Comparison of ENCODE assay signal across 8 mouse cellular contexts in genomic region chr3:90083698-90084324, GRCm38 (mm10). TPM values are rescaled to one million over a fixed set of nuclear protein-coding genes. Genes with fewer than 3 reads are reported as not detected.
A peak's percentile ranks its signal among the peaks of the same experiment; 100 is the strongest.
DNase-seq lines count a peak whose midpoint lies in the region; ATAC-seq and TF ChIP-seq lines count a peak whose summit lies in the region.

No protein-coding gene starts in this region.

- DNase-seq in heart, adult 11 months, result no peak
- peak; percentile 71 for DNase-seq in forebrain, postnatal 0 days
- DNase-seq in liver, embryonic 13.5 days, result no peak
- peak; percentile 26 for DNase-seq in right cerebral cortex, postnatal 4 days
- DNase-seq in embryo, embryonic 10 days (ENCODE audit: low spot score), result no peak

- 47% methylated on average over 3 of the region's 3 CpGs for WGBS in heart, embryonic 13.5 days
- WGBS in forebrain, postnatal 0 days, result 41% methylated on average over 3 of the region's 3 CpGs
- 39% methylated on average over 3 of the region's 3 CpGs for WGBS in liver, embryonic 13.5 days (ENCODE audit: insufficient replicate concordance)

- no peaks in the 10 kb centered on the region for H3K27me3 ChIP-seq in heart, embryonic 13.5 days (replicated peaks)
- H3K27me3 ChIP-seq in ES-Bruce4 (ENCODE audit: control insufficient read depth, insufficient read depth, low read length, poor library complexity, severe bottlenecking), result no peaks in the 10 kb centered on the region
- H3K27me3 ChIP-seq in forebrain, postnatal 0 days (ENCODE audit: insufficient read depth, low read length), result no peaks in the 10 kb centered on the region
- no peaks in the 10 kb centered on the region for H3K27me3 ChIP-seq in liver, embryonic 13.5 days

- TF ChIP-seq CTCF in ES-Bruce4 (IDR thresholded peaks at IDR 0.05; ENCODE audit: low read depth, low read length), result no peak
- no peak for TF ChIP-seq CTCF in forebrain, postnatal 0 days (IDR thresholded peaks at IDR 0.05; ENCODE audit: low read depth)

- H3K4me3 ChIP-seq in heart, embryonic 13.5 days, result peak overlapping the region; percentile 30
- H3K4me3 ChIP-seq in ES-Bruce4 (ENCODE audit: low read depth, low read length), result no peak overlapping the region
- H3K4me3 ChIP-seq in forebrain, postnatal 0 days (ENCODE audit: low read depth, low read length), result no peak overlapping the region
- peak overlapping the region; percentile 93; the same call in 1 of the 2 replicates for H3K4me3 ChIP-seq in liver, embryonic 13.5 days (replicated peaks)

- peaks cover 60% of the 10 kb centered on the region for H3K4me1 ChIP-seq in heart, embryonic 13.5 days
- peaks cover 4% of the 10 kb centered on the region for H3K4me1 ChIP-seq in ES-Bruce4 (ENCODE audit: control insufficient read depth, insufficient read depth, low read length)
- peaks cover 29% of the 10 kb centered on the region for H3K4me1 ChIP-seq in forebrain, postnatal 0 days (ENCODE audit: insufficient read depth)
- peaks cover 68% of the 10 kb centered on the region for H3K4me1 ChIP-seq in liver, embryonic 13.5 days (replicated peaks)

- peaks cover 35% of the 10 kb centered on the region for H3K36me3 ChIP-seq in heart, embryonic 13.5 days
- peaks cover 25% of the 10 kb centered on the region for H3K36me3 ChIP-seq in ES-Bruce4 (ENCODE audit: control insufficient read depth, insufficient read depth, low read length, poor library complexity, severe bottlenecking)
- peaks cover 26% of the 10 kb centered on the region for H3K36me3 ChIP-seq in forebrain, postnatal 0 days (ENCODE audit: insufficient read depth)
- H3K36me3 ChIP-seq in liver, embryonic 13.5 days, result peaks cover 29% of the 10 kb centered on the region

- no peak for TF ChIP-seq POLR2A in ES-Bruce4 (IDR thresholded peaks at IDR 0.05; ENCODE audit: insufficient read depth, low read length)

- H3K9ac ChIP-seq in heart, embryonic 13.5 days, result peak overlapping the region; percentile 58
- peak overlapping the region; percentile 11; the same call in 1 of the 2 replicates for H3K9ac ChIP-seq in ES-Bruce4 (ENCODE audit: low read depth, poor library complexity, severe bottlenecking)
- 0 out of 2 replicates have a peak overlapping the region, but pooled peaks have one; percentile 19 for H3K9ac ChIP-seq in forebrain, postnatal 0 days
- peak overlapping the region; percentile 18 for H3K9ac ChIP-seq in liver, embryonic 13.5 days

- TF ChIP-seq EP300 in ES-Bruce4 (IDR thresholded peaks at IDR 0.05; ENCODE audit: insufficient read depth, low read depth, low read length), result no peak

- H3K4me2 ChIP-seq in heart, embryonic 13.5 days, result peak overlapping the region; percentile 88
- peak overlapping the region; percentile 36 for H3K4me2 ChIP-seq in forebrain, postnatal 0 days (ENCODE audit: low read depth)
- H3K4me2 ChIP-seq in liver, embryonic 13.5 days, result peak overlapping the region; percentile 95

- H3K9me3 ChIP-seq in heart, embryonic 13.5 days, result no peaks in the 10 kb centered on the region
- H3K9me3 ChIP-seq in ES-Bruce4 (replicated peaks; ENCODE audit: control insufficient read depth, insufficient read depth, low read length, poor library complexity, severe bottlenecking), result no peaks in the 10 kb centered on the region
- H3K9me3 ChIP-seq in forebrain, postnatal 0 days (ENCODE audit: low read length), result no peaks in the 10 kb centered on the region
- no peaks in the 10 kb centered on the region for H3K9me3 ChIP-seq in liver, embryonic 13.5 days (replicated peaks)

- no peak for ATAC-seq in heart, embryonic 13.5 days (ENCODE audit: extremely low read depth, insufficient number of reproducible peaks, low FRiP score, low TSS enrichment)
- ATAC-seq in forebrain, postnatal 0 days, result no peak
- no peak for ATAC-seq in liver, embryonic 13.5 days (ENCODE audit: low read depth)
- ATAC-seq in megakaryocyte progenitor cell, adult 5-6 weeks (replicated peaks; ENCODE audit: poor library complexity), result no peak

- H3K27ac ChIP-seq in heart, embryonic 13.5 days (replicated peaks), result peak overlapping the region; percentile 99
- 0 out of 2 replicates have a peak overlapping the region, but pooled peaks have one; percentile 33 for H3K27ac ChIP-seq in ES-Bruce4 (ENCODE audit: insufficient read depth, low read length)
- peak overlapping the region; percentile 73 for H3K27ac ChIP-seq in forebrain, postnatal 0 days (ENCODE audit: low read depth, low read length)
- H3K27ac ChIP-seq in liver, embryonic 13.5 days, result peak overlapping the region; percentile 80

RNA-seq across cellular contexts. Expression of gene Tpm3, which starts 11.4 kb away (rescaled TPM):
- polyA plus RNA-seq in heart, embryonic 13.5 days (2015; fragmentation: Nextera tagmentation; extraction: Ambion mirVana), result 290 and 300 TPM in 2 replicates
- 286 and 305 TPM in 2 replicates for polyA plus RNA-seq in ES-Bruce4 (2011; ENCODE audit: insufficient read depth, insufficient read length, low read depth, missing spikeins)
- 315 and 316 TPM in 2 replicates for total RNA-seq in forebrain, postnatal 0 days (2014; rRNA removed)
- 419 and 440 TPM in 2 replicates for polyA plus RNA-seq in forebrain, postnatal 0 days (2015; fragmentation: Nextera tagmentation; extraction: Ambion mirVana)
- polyA plus RNA-seq in liver, embryonic 13.5 days (2015; fragmentation: Nextera tagmentation; extraction: Ambion mirVana), result 246 and 283 TPM in 2 replicates
- total RNA-seq in megakaryocyte progenitor cell, adult 5-6 weeks (2015), result 515 and 516 TPM in 2 replicates
- total RNA-seq in megakaryocyte progenitor cell, adult 5-6 weeks (2017), result 880 and 886 TPM in 2 replicates

RNA-seq across cellular contexts. Expression of gene Nup210l, which starts 20.1 kb away (rescaled TPM):
- 0.28 and 0.31 TPM in 2 replicates for polyA plus RNA-seq in heart, embryonic 13.5 days (2015; fragmentation: Nextera tagmentation; extraction: Ambion mirVana)
- polyA plus RNA-seq in ES-Bruce4 (2011; ENCODE audit: insufficient read depth, insufficient read length, low read depth, missing spikeins), result 0.73 and 0.81 TPM in 2 replicates
- total RNA-seq in forebrain, postnatal 0 days (2014; rRNA removed), result 0.31 and 0.38 TPM in 2 replicates
- polyA plus RNA-seq in forebrain, postnatal 0 days (2015; fragmentation: Nextera tagmentation; extraction: Ambion mirVana), result 0.10 and 0.11 TPM in 2 replicates
- polyA plus RNA-seq in liver, embryonic 13.5 days (2015; fragmentation: Nextera tagmentation; extraction: Ambion mirVana), result 0.05 and 0.08 TPM in 2 replicates
- total RNA-seq in megakaryocyte progenitor cell, adult 5-6 weeks (2015), result 0.90 and 0.99 TPM in 2 replicates
- total RNA-seq in megakaryocyte progenitor cell, adult 5-6 weeks (2017), result 0.47 and 0.71 TPM in 2 replicates

RNA-seq across cellular contexts. Expression of gene Ubap2l, which starts 31.4 kb away (rescaled TPM):
- polyA plus RNA-seq in heart, embryonic 13.5 days (2015; fragmentation: Nextera tagmentation; extraction: Ambion mirVana), result 121 and 129 TPM in 2 replicates
- polyA plus RNA-seq in ES-Bruce4 (2011; ENCODE audit: insufficient read depth, insufficient read length, low read depth, missing spikeins), result 414 and 432 TPM in 2 replicates
- total RNA-seq in forebrain, postnatal 0 days (2014; rRNA removed), result 76.9 and 103 TPM in 2 replicates
- 93.8 and 118 TPM in 2 replicates for polyA plus RNA-seq in forebrain, postnatal 0 days (2015; fragmentation: Nextera tagmentation; extraction: Ambion mirVana)
- 72.2 and 91.6 TPM in 2 replicates for polyA plus RNA-seq in liver, embryonic 13.5 days (2015; fragmentation: Nextera tagmentation; extraction: Ambion mirVana)
- total RNA-seq in megakaryocyte progenitor cell, adult 5-6 weeks (2015), result 187 and 189 TPM in 2 replicates
- total RNA-seq in megakaryocyte progenitor cell, adult 5-6 weeks (2017), result 94.2 and 145 TPM in 2 replicates

RNA-seq across cellular contexts. Expression of gene 4933434E20Rik, which starts 32.4 kb away (rescaled TPM):
- 129 and 148 TPM in 2 replicates for polyA plus RNA-seq in heart, embryonic 13.5 days (2015; fragmentation: Nextera tagmentation; extraction: Ambion mirVana)
- 67.1 and 67.6 TPM in 2 replicates for polyA plus RNA-seq in ES-Bruce4 (2011; ENCODE audit: insufficient read depth, insufficient read length, low read depth, missing spikeins)
- total RNA-seq in forebrain, postnatal 0 days (2014; rRNA removed), result 91.3 and 94.7 TPM in 2 replicates
- 213 and 221 TPM in 2 replicates for polyA plus RNA-seq in forebrain, postnatal 0 days (2015; fragmentation: Nextera tagmentation; extraction: Ambion mirVana)
- polyA plus RNA-seq in liver, embryonic 13.5 days (2015; fragmentation: Nextera tagmentation; extraction: Ambion mirVana), result 99.3 and 110 TPM in 2 replicates
- 54.6 and 65.9 TPM in 2 replicates for total RNA-seq in megakaryocyte progenitor cell, adult 5-6 weeks (2015)
- 36.0 and 42.3 TPM in 2 replicates for total RNA-seq in megakaryocyte progenitor cell, adult 5-6 weeks (2017)

Comparison
In these comparisons a context has a peak if more than half of its experiments do, and no peak if none do; other contexts are left out.
1. H3K27ac ChIP-seq: peak in every context shown above with its lines; median percentile 99 in heart, embryonic 13.5 days; 80 in liver, embryonic 13.5 days; 73 in forebrain, postnatal 0 days; 33 in ES-Bruce4.
2. H3K4me2 ChIP-seq: peak in every context shown above with its lines; median percentile 95 in liver, embryonic 13.5 days; 88 in heart, embryonic 13.5 days; 36 in forebrain, postnatal 0 days.
3. H3K4me3 ChIP-seq: peak in heart, embryonic 13.5 days (single experiment) and liver, embryonic 13.5 days (single experiment); none in ES-Bruce4 (single experiment) and forebrain, postnatal 0 days (single experiment).
4. DNase-seq: peak in forebrain, postnatal 0 days (single experiment) and right cerebral cortex, postnatal 4 days (single experiment); none in heart, adult 11 months (single experiment), liver, embryonic 13.5 days (single experiment) and embryo, embryonic 10 days (single experiment).
5. Peak in every context shown above with its lines, with median percentiles within 50 percentile points of each other: H3K9ac ChIP-seq.